Mouse (Mus musculus): Measurements from ENCODE around the gene Rgl3. TPM values are rescaled to one million over a fixed set of nuclear protein-coding genes. Genes with fewer than 3 reads are reported as not detected.

Rgl3 gene
- polyA plus RNA-seq, 1 experiment from 2014 or later, result 2.0 TPM

GRCm38 (mm10) chr9:22003163-22003554 lies 13.9 kb upstream of the Rgl3 start:
- peaks cover 9% of the 10 kb centered on the region; the same call in 1 of the 2 replicates for H3K27me3 ChIP-seq (replicated peaks)
- H3K9ac ChIP-seq, result peak overlapping the region; percentile 73
- no peak overlapping the region; the same call in 1 of the 2 replicates for H3K27ac ChIP-seq (ENCODE audit: poor library complexity, severe bottlenecking)
- no peak for ATAC-seq (ENCODE audit: insufficient number of reproducible peaks, low FRiP score)
- peaks cover 42% of the 10 kb centered on the region for H3K36me3 ChIP-seq
- under 1% methylated on average over 18 of the region's 18 CpGs for WGBS
- H3K4me3 ChIP-seq, result peak overlapping the region; percentile 62
- no peaks in the 10 kb centered on the region for H3K9me3 ChIP-seq (replicated peaks)
- peak overlapping the region; percentile 76 for H3K4me2 ChIP-seq
- peaks cover 20% of the 10 kb centered on the region for H3K4me1 ChIP-seq (replicated peaks)

- Histone ChIP-seq H3K9ac (peak within 1 kb of the TSS; percentile 73), H3K36me3 (peaks cover 36% of the 10 kb centered on the region), H3K27ac (ENCODE audit: poor library complexity, severe bottlenecking) (no peak within 1 kb of the TSS; the same call in 1 of the 2 replicates), H3K4me3 (peak within 1 kb of the TSS; percentile 62), H3K27me3 (replicated peaks) (peaks cover 9% of the 10 kb centered on the region; the same call in 1 of the 2 replicates), H3K4me1 (replicated peaks) (peaks cover 20% of the 10 kb centered on the region), H3K9me3 (replicated peaks) (no peaks in the 10 kb centered on the region), H3K4me2 (peak within 1 kb of the TSS; percentile 76)
- WGBS, result 6% methylated on average over 57 of the region's 57 CpGs
- peak; percentile 99 for ATAC-seq (ENCODE audit: insufficient number of reproducible peaks, low FRiP score)
Observed at GRCm38 (mm10) chr9:22002194-22003162, 13.2 kb upstream of the Rgl3 start, which contains the start of the genes Ccdc151 and Prkcsh. Ccdc151 (minus strand) TSS chr9:22002634. Prkcsh (plus strand) TSS chr9:22002806.

GRCm38 (mm10) chr9:22001633-22002032 lies 12.4 kb upstream of the Rgl3 start:
- no peaks in the 10 kb centered on the region for H3K9me3 ChIP-seq (replicated peaks)
- WGBS, result 79% methylated on average over 4 of the region's 4 CpGs
- no peak overlapping the region for H3K27ac ChIP-seq (ENCODE audit: poor library complexity, severe bottlenecking)
- ATAC-seq (ENCODE audit: insufficient number of reproducible peaks, low FRiP score), result no peak
- no peak overlapping the region for H3K4me3 ChIP-seq
- peaks cover 27% of the 10 kb centered on the region for H3K36me3 ChIP-seq
- no peak overlapping the region for H3K9ac ChIP-seq
- peaks cover 20% of the 10 kb centered on the region for H3K4me1 ChIP-seq (replicated peaks)
- no peak overlapping the region for H3K4me2 ChIP-seq
- peaks cover 9% of the 10 kb centered on the region; the same call in 1 of the 2 replicates for H3K27me3 ChIP-seq (replicated peaks)

- Histone ChIP-seq H3K36me3 (peaks cover 14% of the 10 kb centered on the region), H3K27me3 (replicated peaks) (peaks cover 9% of the 10 kb centered on the region; the same call in 1 of the 2 replicates), H3K4me3 (no peak overlapping the region), H3K27ac (ENCODE audit: poor library complexity, severe bottlenecking) (no peak overlapping the region), H3K4me1 (replicated peaks) (peaks cover 20% of the 10 kb centered on the region), H3K9me3 (replicated peaks) (no peaks in the 10 kb centered on the region; the same call in 1 of the 2 replicates), H3K4me2 (no peak overlapping the region), H3K9ac (no peak overlapping the region)
- 86% methylated on average over 6 of the region's 6 CpGs for WGBS
- no peak for ATAC-seq (ENCODE audit: insufficient number of reproducible peaks, low FRiP score)
Observed at GRCm38 (mm10) chr9:22000296-22000695, 11.1 kb upstream of the Rgl3 start.

GRCm38 (mm10) chr9:21996178-21996867 lies 7.1 kb upstream of the Rgl3 start:
- no peaks in the 10 kb centered on the region; the same call in 1 of the 2 replicates for H3K9me3 ChIP-seq (replicated peaks)

GRCm38 (mm10) chr9:21992227-21992626 lies 3.0 kb upstream of the Rgl3 start:
- Histone ChIP-seq H3K36me3 (no peaks in the 10 kb centered on the region), H3K4me1 (replicated peaks) (peaks cover 23% of the 10 kb centered on the region), H3K27ac (ENCODE audit: poor library complexity, severe bottlenecking) (no peak overlapping the region), H3K4me3 (no peak overlapping the region), H3K9ac (no peak overlapping the region), H3K4me2 (no peak overlapping the region), H3K27me3 (replicated peaks) (peaks cover 80% of the 10 kb centered on the region), H3K9me3 (replicated peaks) (no peaks in the 10 kb centered on the region; the same call in 1 of the 2 replicates)
- 68% methylated on average over 4 of the region's 4 CpGs for WGBS
- ATAC-seq (ENCODE audit: insufficient number of reproducible peaks, low FRiP score), result no peak

More at GRCm38 (mm10) chr9:21996178-21996867, 7.1 kb upstream of the Rgl3 start:
- Histone ChIP-seq H3K4me2 (no peak overlapping the region), H3K36me3 (no peaks in the 10 kb centered on the region), H3K4me1 (replicated peaks) (no peaks in the 10 kb centered on the region), H3K9ac (no peak overlapping the region), H3K27ac (ENCODE audit: poor library complexity, severe bottlenecking) (no peak overlapping the region), H3K4me3 (no peak overlapping the region), H3K27me3 (replicated peaks) (peaks cover 48% of the 10 kb centered on the region)
- no peak for ATAC-seq (ENCODE audit: insufficient number of reproducible peaks, low FRiP score)
- 84% methylated on average over 3 of the region's 3 CpGs for WGBS

GRCm38 (mm10) chr9:21988421-21989101 lies 685 bp downstream of the Rgl3 start:
- peaks cover 23% of the 10 kb centered on the region for H3K4me1 ChIP-seq (replicated peaks)
- H3K9ac ChIP-seq, result peak overlapping the region; percentile 64
- peak overlapping the region; percentile 94 for H3K4me2 ChIP-seq
- peaks cover 98% of the 10 kb centered on the region for H3K27me3 ChIP-seq (replicated peaks)
- ATAC-seq (ENCODE audit: insufficient number of reproducible peaks, low FRiP score), result 0 out of 2 replicates have a peak, but pooled peaks have one; percentile 20
- no peak overlapping the region for H3K27ac ChIP-seq (ENCODE audit: poor library complexity, severe bottlenecking)
- no peaks in the 10 kb centered on the region for H3K36me3 ChIP-seq
- 1% methylated on average over 32 of the region's 32 CpGs for WGBS
- H3K9me3 ChIP-seq (replicated peaks), result no peaks in the 10 kb centered on the region
- peak overlapping the region; percentile 59 for H3K4me3 ChIP-seq

- no peak for ATAC-seq (ENCODE audit: insufficient number of reproducible peaks, low FRiP score)
- H3K27ac ChIP-seq (ENCODE audit: poor library complexity, severe bottlenecking), result no peak overlapping the region
- peaks cover 23% of the 10 kb centered on the region for H3K4me1 ChIP-seq (replicated peaks)
- no peak overlapping the region for H3K9ac ChIP-seq
- H3K4me3 ChIP-seq, result peak overlapping the region; percentile 59; the same call in 1 of the 2 replicates
- no peaks in the 10 kb centered on the region for H3K9me3 ChIP-seq (replicated peaks)
- 5% methylated on average over 36 of the region's 36 CpGs for WGBS
- H3K36me3 ChIP-seq, result no peaks in the 10 kb centered on the region
- H3K4me2 ChIP-seq, result peak overlapping the region; percentile 94
- peaks cover 98% of the 10 kb centered on the region for H3K27me3 ChIP-seq (replicated peaks)
Observed at GRCm38 (mm10) chr9:21987592-21988342, 1.5 kb downstream of the Rgl3 start.

GRCm38 (mm10) chr9:21983911-21984310 lies 5.3 kb downstream of the Rgl3 start:
- Histone ChIP-seq H3K4me3 (no peak overlapping the region), H3K27ac (ENCODE audit: poor library complexity, severe bottlenecking) (no peak overlapping the region), H3K9me3 (replicated peaks) (peaks cover 7% of the 10 kb centered on the region; the same call in 1 of the 2 replicates), H3K4me1 (replicated peaks) (peaks cover 10% of the 10 kb centered on the region), H3K4me2 (no peak overlapping the region), H3K36me3 (no peaks in the 10 kb centered on the region), H3K9ac (no peak overlapping the region), H3K27me3 (replicated peaks) (peaks cover 93% of the 10 kb centered on the region)
- no peak for ATAC-seq (ENCODE audit: insufficient number of reproducible peaks, low FRiP score)
- WGBS, result 21% methylated on average over 3 of the region's 3 CpGs

Data from heart, embryonic 12.5 days (tissue).